Mouse (Mus musculus) E14TG2a.4 (cell line): Measurements from ENCODE around the gene Ccdc97.

ENCODE experiments used
- CTCF ChIP-seq: conservative IDR thresholded peaks from 2 replicates; pipeline ENCODE4 v1.5.1; 2014; ENCODE audit warnings: low read length
- POU5F1 ChIP-seq: IDR thresholded peaks from 2 replicates; pipeline ENCODE4 v1.6.1; 2014; ENCODE audit warnings: low read length, borderline replicate concordance

DNA sequence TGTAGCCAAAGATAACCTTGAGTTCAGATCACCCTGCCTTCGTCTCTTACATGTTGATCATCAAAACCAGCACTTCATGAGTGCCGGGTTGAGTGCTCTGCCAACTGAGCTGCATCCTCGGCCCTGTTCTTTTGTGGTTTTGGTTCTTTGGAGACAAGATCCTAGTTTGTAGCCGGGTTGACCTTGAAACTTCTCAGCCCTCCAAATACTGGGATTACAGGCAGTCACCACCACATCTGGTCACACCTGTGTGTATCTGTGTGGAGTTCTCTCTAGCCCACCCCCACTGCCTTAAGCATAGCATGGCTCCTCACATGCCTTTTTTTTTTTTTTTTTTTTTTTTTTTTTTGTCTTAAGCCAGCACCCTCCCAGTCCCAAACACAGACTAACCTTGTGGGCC is 48.8 kb downstream of the Ccdc97 start:
- TF ChIP-seq CTCF: no peak
- no peak for TF ChIP-seq POU5F1
